Comparison of ENCODE assay signal across 24 mouse cellular contexts in genomic region chr19:44644376-44644775, GRCm38 (mm10).
A peak's percentile ranks its signal among the peaks of the same experiment; 100 is the strongest.
DNase-seq lines count a peak whose midpoint lies in the region; ATAC-seq and TF ChIP-seq lines count a peak whose summit lies in the region.
"Had no signal": no experiment of that assay in that cellular context is flagged by ENCODE, and none has a peak within 500 bp of the region (broad histone marks: within the 10 kb centered on the region; RNA-seq: fewer than 3 reads in every experiment).

No protein-coding gene starts in this region.

- no peak for DNase-seq in heart, adult 2 months
- DNase-seq in kidney, adult 8-10 months, result no peak
- DNase-seq in kidney, postnatal 0 days (ENCODE audit: low spot score), result peak; percentile 79
- DNase-seq in kidney, postnatal 14 days, result no peak
- DNase-seq in neural tube, embryonic 10.5 days (ENCODE audit: extremely low spot score, low spot score), result no peak
- DNase-seq: adrenal gland, adult 2 months; adrenal gland, postnatal 10 days; adrenal gland, postnatal 25 days; cerebellum, adult 11 months; cerebellum, adult 18-20 months; cerebellum, adult 8-10 months; cerebellum, adult 9-11 months; cerebellum, postnatal 14 days; cerebellum, postnatal 36 days; embryo, embryonic 11 days had no signal

- no peak overlapping the region for H3K4me3 ChIP-seq in heart, embryonic 13.5 days
- no peak overlapping the region for H3K4me3 ChIP-seq in heart, adult 2 months
- H3K4me3 ChIP-seq in kidney, embryonic 15.5 days (replicated peaks), result no peak overlapping the region
- H3K4me3 ChIP-seq in kidney, postnatal 0 days (replicated peaks; ENCODE audit: low read depth, low read length), result no peak overlapping the region
- no peak overlapping the region for H3K4me3 ChIP-seq in neural tube, embryonic 14.5 days (ENCODE audit: low read depth, low read length)
- H3K4me3 ChIP-seq: embryonic facial prominence, embryonic 13.5 days; embryonic facial prominence, embryonic 15.5 days; erythroblast, embryonic 14.5 days; forebrain, embryonic 10.5 days; forebrain, embryonic 12.5 days had no signal

- no peaks in the 10 kb centered on the region for H3K79me2 ChIP-seq in heart, adult 2 months (replicated peaks; ENCODE audit: control insufficient read depth, insufficient read depth, low read length)

- TF ChIP-seq POLR2A in heart, adult 2 months (IDR thresholded peaks at IDR 0.05; ENCODE audit: insufficient read depth, low read depth, low read length), result no peak

- no peaks in the 10 kb centered on the region for H3K36me3 ChIP-seq in heart, embryonic 13.5 days
- no peaks in the 10 kb centered on the region for H3K36me3 ChIP-seq in heart, adult 2 months (ENCODE audit: control insufficient read depth, insufficient read depth, low read length)
- H3K36me3 ChIP-seq in kidney, embryonic 15.5 days, result no peaks in the 10 kb centered on the region
- no peaks in the 10 kb centered on the region for H3K36me3 ChIP-seq in kidney, postnatal 0 days (ENCODE audit: insufficient read depth, low read length)
- H3K36me3 ChIP-seq in neural tube, embryonic 14.5 days (ENCODE audit: control insufficient read depth, insufficient read depth, low read length), result no peaks in the 10 kb centered on the region
- H3K36me3 ChIP-seq: embryonic facial prominence, embryonic 13.5 days; embryonic facial prominence, embryonic 15.5 days; forebrain, embryonic 10.5 days; forebrain, embryonic 12.5 days had no signal

- no peak for TF ChIP-seq EP300 in heart, adult 2 months (IDR thresholded peaks at IDR 0.05; ENCODE audit: insufficient read depth, low read depth, low read length)

- intact Hi-C loops in heart, adult 2 months (cut with DNase I), result no loop called here

- H3K27me3 ChIP-seq in heart, embryonic 13.5 days (replicated peaks), result peaks cover 100% of the 10 kb centered on the region
- H3K27me3 ChIP-seq in heart, adult 2 months (ENCODE audit: control insufficient read depth, insufficient read depth, low read length), result peaks cover 4% of the 10 kb centered on the region
- peaks cover 44% of the 10 kb centered on the region for H3K27me3 ChIP-seq in kidney, embryonic 15.5 days
- H3K27me3 ChIP-seq in kidney, postnatal 0 days (ENCODE audit: insufficient read depth, low read length), result peaks cover 3% of the 10 kb centered on the region; the same call in 1 of the 2 replicates
- no peaks in the 10 kb centered on the region; the same call in 1 of the 2 replicates for H3K27me3 ChIP-seq in neural tube, embryonic 14.5 days (ENCODE audit: control insufficient read depth, insufficient read depth, low read length)

- WGBS in heart, embryonic 13.5 days, result 66% methylated on average over 3 of the region's 3 CpGs
- 45% methylated on average over 3 of the region's 3 CpGs for WGBS in heart, adult 2 months
- 11% methylated on average over 3 of the region's 3 CpGs for WGBS in kidney, embryonic 15.5 days
- 18% methylated on average over 3 of the region's 3 CpGs for WGBS in kidney, postnatal 0 days
- WGBS in neural tube, embryonic 14.5 days, result 25% methylated on average over 3 of the region's 3 CpGs

- ATAC-seq in heart, embryonic 13.5 days (ENCODE audit: extremely low read depth, insufficient number of reproducible peaks, low FRiP score, low TSS enrichment), result no peak
- no peak for ATAC-seq in kidney, embryonic 15.5 days (replicated peaks; ENCODE audit: low FRiP score)
- ATAC-seq in kidney, postnatal 0 days (replicated peaks; ENCODE audit: low FRiP score, low read depth), result no peak
- no peak for ATAC-seq in neural tube, embryonic 14.5 days (ENCODE audit: low read depth)
- ATAC-seq: forebrain, embryonic 14.5 days had no signal

- H3K9ac ChIP-seq in heart, embryonic 13.5 days, result no peak overlapping the region
- H3K9ac ChIP-seq in heart, adult 2 months (ENCODE audit: low read depth, low read length), result no peak overlapping the region
- H3K9ac ChIP-seq in kidney, embryonic 15.5 days, result no peak overlapping the region
- no peak overlapping the region for H3K9ac ChIP-seq in kidney, postnatal 0 days (ENCODE audit: low read depth, low read length)
- no peak overlapping the region for H3K9ac ChIP-seq in neural tube, embryonic 14.5 days (replicated peaks; ENCODE audit: low read depth, low read length)
- H3K9ac ChIP-seq: embryonic facial prominence, embryonic 13.5 days; embryonic facial prominence, embryonic 15.5 days; forebrain, embryonic 12.5 days had no signal

- peaks cover 6% of the 10 kb centered on the region for H3K4me1 ChIP-seq in heart, embryonic 13.5 days
- H3K4me1 ChIP-seq in heart, adult 2 months (ENCODE audit: control insufficient read depth, insufficient read depth, low read length), result no peaks in the 10 kb centered on the region
- peaks cover 56% of the 10 kb centered on the region for H3K4me1 ChIP-seq in kidney, embryonic 15.5 days
- peaks cover 4% of the 10 kb centered on the region for H3K4me1 ChIP-seq in kidney, postnatal 0 days (replicated peaks; ENCODE audit: insufficient read depth, low read length)
- H3K4me1 ChIP-seq in neural tube, embryonic 14.5 days (ENCODE audit: control insufficient read depth, insufficient read depth, low read length), result peaks cover 14% of the 10 kb centered on the region; the same call in 1 of the 2 replicates

- no peak for TF ChIP-seq CTCF in heart, adult 2 months (IDR thresholded peaks at IDR 0.05)
- TF ChIP-seq CTCF in kidney, postnatal 0 days (IDR thresholded peaks at IDR 0.05; ENCODE audit: low read depth), result no peak

- no peaks in the 10 kb centered on the region for H3K9me3 ChIP-seq in heart, embryonic 13.5 days
- no peaks in the 10 kb centered on the region for H3K9me3 ChIP-seq in kidney, embryonic 15.5 days (replicated peaks)
- no peaks in the 10 kb centered on the region for H3K9me3 ChIP-seq in kidney, postnatal 0 days (replicated peaks; ENCODE audit: low read length)
- no peaks in the 10 kb centered on the region for H3K9me3 ChIP-seq in neural tube, embryonic 14.5 days (ENCODE audit: control insufficient read depth, low read length)
- H3K9me3 ChIP-seq: embryonic facial prominence, embryonic 13.5 days; embryonic facial prominence, embryonic 15.5 days; forebrain, embryonic 10.5 days; forebrain, embryonic 12.5 days had no signal

- peak overlapping the region; percentile 20; the same call in 1 of the 2 replicates for H3K4me2 ChIP-seq in heart, embryonic 13.5 days
- H3K4me2 ChIP-seq in kidney, embryonic 15.5 days, result peak overlapping the region; percentile 19
- no peak overlapping the region for H3K4me2 ChIP-seq in kidney, postnatal 0 days (ENCODE audit: low read length)
- no peak overlapping the region for H3K4me2 ChIP-seq in neural tube, embryonic 14.5 days (ENCODE audit: low read depth, low read length)
- H3K4me2 ChIP-seq: embryonic facial prominence, embryonic 13.5 days; embryonic facial prominence, embryonic 15.5 days; forebrain, embryonic 12.5 days had no signal

- H3K27ac ChIP-seq in heart, embryonic 13.5 days (replicated peaks), result no peak overlapping the region
- H3K27ac ChIP-seq in heart, adult 2 months, result no peak overlapping the region
- peak overlapping the region; percentile 79 for H3K27ac ChIP-seq in kidney, embryonic 15.5 days
- H3K27ac ChIP-seq in kidney, postnatal 0 days, result no peak overlapping the region
- H3K27ac ChIP-seq in neural tube, embryonic 14.5 days (ENCODE audit: low read depth, low read length), result 0 out of 2 replicates have a peak overlapping the region, but pooled peaks have one; percentile 10
- H3K27ac ChIP-seq: embryonic facial prominence, embryonic 13.5 days; embryonic facial prominence, embryonic 15.5 days; forebrain, embryonic 10.5 days; forebrain, embryonic 12.5 days had no signal

Comparison
In these comparisons a context has a peak if more than half of its experiments do, and no peak if none do; other contexts are left out.
1. H3K27ac ChIP-seq: peak in kidney, embryonic 15.5 days (single experiment) and neural tube, embryonic 14.5 days (single experiment); none in heart, embryonic 13.5 days (single experiment), heart, adult 2 months (single experiment) and kidney, postnatal 0 days (single experiment).
2. H3K4me2 ChIP-seq: peak in heart, embryonic 13.5 days (single experiment) and kidney, embryonic 15.5 days (single experiment); none in kidney, postnatal 0 days (single experiment) and neural tube, embryonic 14.5 days (single experiment).